In the genomic region with DNA sequence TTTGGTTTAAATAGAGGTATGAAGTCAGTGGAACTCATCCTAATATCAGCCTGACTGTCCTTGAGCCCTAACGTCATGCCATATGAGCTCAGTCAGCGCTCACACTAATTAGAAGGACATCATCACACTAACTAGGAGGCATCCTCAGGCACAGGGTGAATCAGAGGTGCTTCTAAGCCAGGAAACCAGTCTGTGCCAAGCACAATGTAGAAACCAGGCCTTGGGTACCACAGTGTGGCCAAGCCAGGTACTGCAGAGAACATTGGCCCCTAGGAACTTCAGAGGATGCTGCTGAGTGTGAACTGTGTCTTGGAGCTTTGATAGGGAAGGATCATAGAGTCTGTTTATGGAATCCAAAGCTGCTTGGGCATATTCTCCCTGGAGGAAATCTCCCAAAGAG, we compare ENCODE assay signal across 8 mouse cellular contexts. TPM values are rescaled to one million over a fixed set of nuclear protein-coding genes. Genes with fewer than 3 reads are reported as not detected.
DNase-seq lines count a peak whose midpoint lies in the region; ATAC-seq lines count a peak whose summit lies in the region.

No protein-coding gene starts in this region.

- peak; percentile 77 to 82 for DNase-seq in adrenal gland, adult 18-20 months (ENCODE audit: low spot score in 2 of 2)
- DNase-seq in embryo, embryonic 10.5 days (ENCODE audit: low spot score): peak; percentile 88
- peak; percentile 58 to 74 for DNase-seq in gastrocnemius, postnatal 4 days (ENCODE audit: low spot score in 2 of 2)
- DNase-seq in left cerebral cortex, postnatal 10 days (ENCODE audit: extremely low spot score in 1 of 2, low spot score in 2 of 2): peak; percentile 68 to 74
- DNase-seq in midbrain, embryonic 10.5 days (ENCODE audit: low spot score): peak; percentile 64
- peak; percentile 75 for DNase-seq in right cerebral cortex, postnatal 4 days

- H3K27ac ChIP-seq in intestine, embryonic 15.5 days: no peak overlapping the region
- no peak overlapping the region for H3K27ac ChIP-seq in midbrain, embryonic 10.5 days (replicated peaks)

- H3K36me3 ChIP-seq in intestine, embryonic 15.5 days: no peaks in the 10 kb centered on the region
- H3K36me3 ChIP-seq in midbrain, embryonic 10.5 days: no peaks in the 10 kb centered on the region

- no peaks in the 10 kb centered on the region for H3K27me3 ChIP-seq in intestine, embryonic 15.5 days (replicated peaks)
- H3K27me3 ChIP-seq in midbrain, embryonic 10.5 days (ENCODE audit: low read depth, poor library complexity, severe bottlenecking): no peaks in the 10 kb centered on the region

- WGBS in intestine, embryonic 15.5 days: 32% methylated on average over 2 of the region's 2 CpGs
- WGBS in midbrain, embryonic 10.5 days: 39% methylated on average over 2 of the region's 2 CpGs

- no peak overlapping the region for H3K9ac ChIP-seq in intestine, embryonic 15.5 days

- no peaks in the 10 kb centered on the region for H3K9me3 ChIP-seq in intestine, embryonic 15.5 days
- no peaks in the 10 kb centered on the region for H3K9me3 ChIP-seq in midbrain, embryonic 10.5 days (replicated peaks)

- H3K4me1 ChIP-seq in intestine, embryonic 15.5 days (replicated peaks): peaks cover 3% of the 10 kb centered on the region; the same call in 1 of the 2 replicates
- H3K4me1 ChIP-seq in midbrain, embryonic 10.5 days: no peaks in the 10 kb centered on the region

- no peak overlapping the region for H3K4me3 ChIP-seq in intestine, embryonic 15.5 days (replicated peaks)
- no peak overlapping the region for H3K4me3 ChIP-seq in midbrain, embryonic 10.5 days

- ATAC-seq in intestine, embryonic 15.5 days: peak; percentile 86
- ATAC-seq in erythroblast, adult 5-6 weeks (replicated peaks; ENCODE audit: low FRiP score, poor library complexity, severe bottlenecking): no peak

- H3K4me2 ChIP-seq in intestine, embryonic 15.5 days (replicated peaks): no peak overlapping the region

- intact Hi-C loops in left cerebral cortex, postnatal 10 days (cut with DNase I): loop anchor here (10.0 kb wide), 1 partner anchor 1089 kb away; no protein-coding TSS in a partner anchor

RNA-seq across cellular contexts. Expression of a gene that starts 32.3 kb away (rescaled TPM):
- 1 to 10 TPM; 1.1 to 1.5 TPM for total RNA-seq in adrenal gland, adult 18-20 months (2021)
- total RNA-seq in gastrocnemius, postnatal 4 days (2021): 10 to 100 TPM; 13.1 to 14.1 TPM
- polyA plus RNA-seq in intestine, embryonic 15.5 days (2015; fragmentation: Nextera tagmentation; extraction: Ambion mirVana): 7.0 and 9.8 TPM in 2 replicates
- under 1 TPM; 0.32 to 0.58 TPM for total RNA-seq in left cerebral cortex, postnatal 10 days (2021)
- 1.6 and 1.7 TPM in 2 replicates for polyA plus RNA-seq in midbrain, embryonic 10.5 days (2016; fragmentation: Nextera tagmentation; extraction: Ambion mirVana)
- total RNA-seq in erythroblast, adult 5-6 weeks (2015; ENCODE audit: low replicate concordance): 0.77 and 3.8 TPM in 2 replicates
- total RNA-seq in erythroblast, adult 5-6 weeks (2017; ENCODE audit: low replicate concordance): 0.68 and 0.84 TPM in 2 replicates
